Mouse (Mus musculus) small intestine, adult 2 months (tissue): Measurements from ENCODE around the gene Spock2. TPM values are rescaled to one million over a fixed set of nuclear protein-coding genes. Genes with fewer than 3 reads are reported as not detected.
"Not testable (repeated sequence)": the region's sequence is repeated elsewhere in the genome, so short reads cannot be mapped to it uniquely, and the experiment has no call there.

Source experiments
- H3K27ac ChIP-seq: fragments of 200-500 bp; 2 replicates; pipeline ENCODE4 v1.5.1; 2012; ENCODE audit warnings: low read depth, low read length, control low read depth, inconsistent platforms; ENCODE audit not compliant: insufficient read depth
- H3K27me3 ChIP-seq: fragments of 200-500 bp; 2 replicates; pipeline ENCODE4 v1.6.1; 2012; ENCODE audit warnings: mild to moderate bottlenecking, moderate library complexity, low read length, inconsistent platforms; ENCODE audit not compliant: control insufficient read depth, insufficient read depth
- H3K36me3 ChIP-seq: fragments of 200-500 bp; 2 replicates; pipeline ENCODE4 v1.6.1; 2012; ENCODE audit warnings: mild to moderate bottlenecking, low read length, control low read depth, inconsistent platforms; ENCODE audit not compliant: control insufficient read depth, insufficient read depth
- H3K4me1 ChIP-seq: fragments of 200-500 bp; 2 replicates; pipeline ENCODE4 v1.6.1; 2012; ENCODE audit warnings: low read length, inconsistent platforms, mixed read lengths; ENCODE audit not compliant: control insufficient read depth, insufficient read depth, insufficient read length
- H3K4me3 ChIP-seq: fragments of 200-500 bp; 2 replicates; pipeline ENCODE4 v1.5.1; 2012; ENCODE audit warnings: low read depth, mild to moderate bottlenecking, control low read depth, inconsistent platforms, low read length, moderate library complexity
- CTCF ChIP-seq: fragments of 200-500 bp; IDR thresholded peaks from 2 replicates; pipeline ENCODE4 v1.5.1; 2012; ENCODE audit warnings: low read depth, mild to moderate bottlenecking, control low read depth, inconsistent platforms, low read length, moderate library complexity, mixed read lengths; ENCODE audit not compliant: insufficient replicate concordance, insufficient read length; ENCODE audit errors: extremely low read depth
- POLR2A ChIP-seq: fragments of 200-500 bp; IDR thresholded peaks from 2 replicates; pipeline ENCODE4 v1.6.1; 2012; ENCODE audit warnings: low read depth, mild to moderate bottlenecking, control low read depth, inconsistent platforms, low read length, moderate library complexity
- WGBS: fragments of 180-500 bp; shearing (Covaris S2); methylation state at CpG from one replicate; pipeline ENCODE4 v1.1.7; 2018; 5-methylcytosine and 5-hydroxymethylcytosine counted together
- polyA plus RNA-seq: library from polyadenylated mRNA; depleted of rRNA; stranded (reverse); fragments of >200 nt; gene quantifications from 2 replicates; pipeline ENCODE4 v1.2.3, GENCODE M21; 2012; rRNA removed

Spock2 gene
- polyA plus RNA-seq, 1 experiment, result 2.8 TPM

DNA sequence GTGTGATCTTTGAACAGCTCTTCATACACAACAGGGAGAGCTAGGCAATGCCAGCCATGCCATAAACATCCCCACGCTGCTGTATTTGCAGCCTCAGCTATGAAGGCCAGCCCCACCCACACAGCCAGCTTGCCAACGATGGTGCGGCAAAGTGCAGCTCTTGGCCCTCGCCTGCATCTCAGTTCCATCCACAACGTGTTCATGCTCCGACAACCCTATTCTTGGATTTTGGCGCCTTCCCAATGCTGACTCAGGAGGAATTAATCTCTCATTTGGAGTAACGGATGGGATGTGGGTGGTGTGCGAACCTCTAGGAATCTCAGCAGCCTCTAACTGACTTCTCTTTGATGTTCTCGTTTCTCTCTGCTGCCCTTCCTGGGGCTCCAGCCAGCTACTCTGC, 67.0 kb downstream of the Spock2 start:
- TF ChIP-seq POLR2A, result no peak
- no peak for TF ChIP-seq CTCF
- Histone ChIP-seq H3K27me3 (no peaks in the 10 kb centered on the region), H3K4me1 (no peaks in the 10 kb centered on the region), H3K4me3 (no peak overlapping the region), H3K27ac (no peak overlapping the region), H3K36me3 (no peaks in the 10 kb centered on the region)
- WGBS, result 56% methylated on average over 10 of the region's 10 CpGs

DNA sequence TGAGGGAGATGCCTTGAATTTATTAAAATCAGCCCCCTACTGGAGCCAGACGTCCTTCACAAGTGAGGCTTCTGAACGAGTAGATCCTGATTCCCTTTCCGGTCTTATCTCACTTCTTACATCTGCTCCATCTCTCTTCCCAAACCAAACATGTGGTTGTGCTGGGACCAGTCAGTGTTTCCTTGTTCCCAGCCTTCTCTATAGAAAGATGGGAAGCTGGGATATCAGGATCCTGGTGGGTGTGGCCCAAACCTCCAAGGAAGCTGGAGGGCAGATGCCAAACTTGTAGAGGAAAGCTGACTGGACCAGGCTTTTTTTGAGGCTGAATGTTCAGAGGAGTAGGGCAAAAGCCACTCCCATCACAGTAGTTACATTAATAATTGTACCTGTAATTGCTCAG, 68.5 kb downstream of the Spock2 start:
- H3K36me3 ChIP-seq, result no peaks in the 10 kb centered on the region
- H3K4me1 ChIP-seq, result no peaks in the 10 kb centered on the region
- 58% methylated on average over 3 of the region's 3 CpGs for WGBS
- H3K27me3 ChIP-seq, result no peaks in the 10 kb centered on the region
- TF ChIP-seq POLR2A (no peak), CTCF (no peak)
- H3K4me3 ChIP-seq, result no peak overlapping the region
- no peak overlapping the region for H3K27ac ChIP-seq

DNA sequence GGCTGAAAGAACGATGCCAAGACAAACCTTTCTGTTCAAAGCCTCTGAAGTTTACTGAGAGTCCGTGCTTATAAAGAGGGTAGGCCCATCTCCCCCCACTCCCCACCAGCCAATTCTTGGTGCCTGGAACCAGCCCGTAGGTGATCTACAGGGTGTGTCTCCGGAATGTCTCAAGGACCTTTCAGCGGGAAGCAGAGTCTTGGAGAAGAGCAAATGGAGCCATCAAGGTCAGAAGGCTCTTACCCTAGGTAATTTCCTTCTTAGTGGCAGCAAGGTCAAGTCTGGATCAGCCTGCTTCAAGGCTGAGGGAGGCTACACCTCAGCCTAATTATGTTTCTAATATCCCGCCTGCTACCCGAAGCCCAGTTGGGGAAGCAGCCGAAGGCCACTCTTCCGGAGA, 69.3 kb downstream of the Spock2 start:
- H3K4me3 ChIP-seq, H3K4me1 ChIP-seq, H3K27ac ChIP-seq, H3K36me3 ChIP-seq, H3K27me3 ChIP-seq: not testable (repeated sequence)
- 74% methylated on average over 9 of the region's 9 CpGs for WGBS

Other genes starting within 250 kb of the Spock2 start
- 43.1 and 86.2 TPM in 2 replicates for gene Dnajb12, start 226.7 kb upstream of the Spock2 start, polyA plus RNA-seq
- gene Ddit4, start 154.4 kb upstream of the Spock2 start, polyA plus RNA-seq, result 21.5 and 35.0 TPM in 2 replicates
- 5.8 and 14.2 TPM in 2 replicates for gene Ascc1, start 103.4 kb upstream of the Spock2 start, polyA plus RNA-seq
- 33.0 and 51.4 TPM in 2 replicates for gene Anapc16, start 103.1 kb upstream of the Spock2 start, polyA plus RNA-seq
- 1.8 and 4.2 TPM in 2 replicates for gene Chst3, start 113.0 kb downstream of the Spock2 start, polyA plus RNA-seq
- gene Psap, start 171.4 kb downstream of the Spock2 start, polyA plus RNA-seq, result 306 and 443 TPM in 2 replicates
- 21.3 and 25.6 TPM in 2 replicates for gene Vsir, start 240.6 kb downstream of the Spock2 start, polyA plus RNA-seq